Mouse (Mus musculus): ENCODE results near the gene Sh2b3. TPM values are rescaled to one million over a fixed set of nuclear protein-coding genes. Genes with fewer than 3 reads are reported as not detected.

Sh2b3 gene
- polyA plus RNA-seq, 1 experiment from 2014 or later, result 7.9 TPM

DNA sequence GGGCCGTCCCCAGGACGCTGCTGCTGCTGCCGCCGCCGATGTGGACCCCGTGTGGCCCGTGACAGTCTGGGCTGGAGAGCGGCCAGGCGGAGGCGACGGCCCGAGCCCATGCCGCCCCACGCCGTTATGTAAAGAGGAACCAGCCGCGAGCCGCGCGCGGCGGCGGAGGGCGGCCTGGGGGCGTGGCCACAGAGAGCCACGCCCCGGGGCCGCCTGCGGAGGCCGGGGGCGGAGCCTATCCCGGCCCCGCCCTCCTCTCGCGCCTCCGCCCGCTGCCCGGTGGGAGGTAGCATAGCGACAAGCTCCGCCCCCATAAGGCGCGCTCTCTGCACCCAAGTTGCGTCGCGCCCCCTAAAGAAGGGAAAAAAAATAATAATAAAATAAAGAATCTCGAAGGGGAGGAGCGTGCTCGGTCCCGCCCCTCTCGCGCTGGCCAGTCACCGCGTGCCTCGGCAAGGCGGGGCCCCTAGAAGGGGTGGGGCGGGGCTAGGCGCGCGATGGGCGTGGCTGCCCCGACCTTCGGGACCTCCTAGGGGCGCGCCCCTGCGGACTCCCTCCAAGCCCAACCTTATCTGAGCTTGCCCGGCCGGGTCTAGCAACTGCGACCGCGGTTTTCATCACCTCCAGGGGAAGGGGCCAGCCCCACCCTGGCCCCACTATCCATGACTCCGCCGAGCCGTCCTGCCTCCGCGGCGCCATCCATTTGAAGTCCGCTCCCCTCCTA, 592 bp downstream of the Sh2b3 start:
- no peaks in the 10 kb centered on the region for H3K36me3 ChIP-seq (ENCODE audit: control insufficient read depth, insufficient read depth, low read length)
- peaks cover 10% of the 10 kb centered on the region for H3K4me1 ChIP-seq (replicated peaks; ENCODE audit: control insufficient read depth, insufficient read depth)
- peak overlapping the region; percentile 80 for H3K4me2 ChIP-seq (replicated peaks; ENCODE audit: low read depth)
- H3K27ac ChIP-seq (replicated peaks), result peak overlapping the region; percentile 92
- peak overlapping the region; percentile 74 for H3K4me3 ChIP-seq (ENCODE audit: low read depth, low read length)
- under 1% methylated on average over 72 of the region's 77 CpGs for WGBS
- peak overlapping the region; percentile 81 for H3K9ac ChIP-seq (ENCODE audit: low read length)
- H3K27me3 ChIP-seq (ENCODE audit: control insufficient read depth, insufficient read depth, low read length), result no peaks in the 10 kb centered on the region
- DNase-seq (ENCODE audit: low spot score) (peak; percentile 95), ATAC-seq (ENCODE audit: low FRiP score, low TSS enrichment) (peak; percentile 85)
- no peaks in the 10 kb centered on the region for H3K9me3 ChIP-seq (ENCODE audit: control insufficient read depth, low read length)
- TF ChIP-seq CTCF (IDR thresholded peaks at IDR 0.05; ENCODE audit: low read depth) (peak; percentile 30; the same call in 1 of the 2 replicates), EP300 (optimal IDR thresholded peaks at IDR 0.05) (no peak)

DNA sequence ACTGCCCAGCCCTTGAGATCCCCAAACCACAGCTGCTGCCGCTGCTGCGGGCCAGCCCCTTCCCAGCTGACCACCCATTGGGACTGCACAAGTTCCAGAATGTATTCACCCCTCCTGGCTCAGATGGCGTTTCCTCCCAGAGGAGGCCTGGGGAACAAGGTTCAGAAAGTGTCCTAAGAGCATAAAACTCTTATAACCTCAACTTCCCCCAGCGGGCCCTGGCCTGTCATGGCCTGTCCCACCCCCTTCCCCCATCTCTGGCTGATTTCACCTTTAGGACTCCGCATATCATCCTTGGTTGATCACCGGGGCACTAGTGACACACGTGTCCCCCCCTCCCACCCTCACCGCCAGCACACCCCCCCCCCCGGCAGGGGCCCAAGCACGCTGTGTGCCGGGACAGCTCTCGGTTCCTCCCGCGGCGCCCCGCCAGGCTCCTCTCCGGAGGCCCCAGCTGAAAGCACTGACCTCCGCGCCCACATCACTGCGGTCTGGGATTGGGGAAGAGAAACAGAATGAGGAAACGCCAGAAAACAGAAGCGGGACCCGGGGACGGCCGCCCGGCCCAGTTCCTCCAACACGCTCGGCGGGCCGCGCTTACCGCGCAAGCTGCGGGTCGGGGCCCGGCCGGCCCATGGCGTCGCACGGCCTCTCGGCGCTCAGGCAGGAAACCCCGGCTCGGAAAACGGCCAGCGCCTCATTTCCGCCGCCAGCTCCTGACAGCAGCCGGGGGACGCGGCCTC, 1.3 kb downstream of the Sh2b3 start:
- H3K4me2 ChIP-seq (replicated peaks; ENCODE audit: low read depth), result peak overlapping the region; percentile 80
- TF ChIP-seq CTCF (IDR thresholded peaks at IDR 0.05; ENCODE audit: low read depth) (no peak), EP300 (optimal IDR thresholded peaks at IDR 0.05) (no peak)
- H3K9ac ChIP-seq (ENCODE audit: low read length), result peak overlapping the region; percentile 81
- H3K27me3 ChIP-seq (ENCODE audit: control insufficient read depth, insufficient read depth, low read length), result no peaks in the 10 kb centered on the region
- DNase-seq (ENCODE audit: low spot score) (no peak), ATAC-seq (ENCODE audit: low FRiP score, low TSS enrichment) (no peak)
- peaks cover 10% of the 10 kb centered on the region for H3K4me1 ChIP-seq (replicated peaks; ENCODE audit: control insufficient read depth, insufficient read depth)
- under 1% methylated on average over 41 of the region's 51 CpGs for WGBS
- H3K27ac ChIP-seq (replicated peaks), result peak overlapping the region; percentile 91
- peak overlapping the region; percentile 74 for H3K4me3 ChIP-seq (ENCODE audit: low read depth, low read length)
- H3K9me3 ChIP-seq (ENCODE audit: control insufficient read depth, low read length), result no peaks in the 10 kb centered on the region
- no peaks in the 10 kb centered on the region for H3K36me3 ChIP-seq (ENCODE audit: control insufficient read depth, insufficient read depth, low read length)

- WGBS, result 45% methylated on average over 12 of the region's 12 CpGs
- Histone ChIP-seq H3K9ac (ENCODE audit: low read length) (peak overlapping the region; percentile 81), H3K9me3 (ENCODE audit: control insufficient read depth, low read length) (no peaks in the 10 kb centered on the region), H3K4me3 (ENCODE audit: low read depth, low read length) (peak overlapping the region; percentile 74), H3K36me3 (ENCODE audit: control insufficient read depth, insufficient read depth, low read length) (no peaks in the 10 kb centered on the region), H3K4me2 (replicated peaks; ENCODE audit: low read depth) (peak overlapping the region; percentile 80), H3K27ac (replicated peaks) (peak overlapping the region; percentile 91; the same call in 1 of the 2 replicates), H3K4me1 (replicated peaks; ENCODE audit: control insufficient read depth, insufficient read depth) (peaks cover 10% of the 10 kb centered on the region), H3K27me3 (ENCODE audit: control insufficient read depth, insufficient read depth, low read length) (no peaks in the 10 kb centered on the region)
- no peak for DNase-seq (ENCODE audit: low spot score)
- no peak for TF ChIP-seq EP300 (optimal IDR thresholded peaks at IDR 0.05)
- TF ChIP-seq CTCF (IDR thresholded peaks at IDR 0.05; ENCODE audit: low read depth), result no peak
- no peak for ATAC-seq (ENCODE audit: low FRiP score, low TSS enrichment)
These were observed 2.3 kb downstream of the Sh2b3 start for GRCm38 (mm10) chr5:121834991-121835747.

- ATAC-seq (ENCODE audit: low FRiP score, low TSS enrichment), result no peak
- 54% methylated on average over 7 of the region's 7 CpGs for WGBS
- 0 out of 2 replicates have a peak overlapping the region, but pooled peaks have one; percentile 18 for H3K27ac ChIP-seq (replicated peaks)
These were observed 3.2 kb downstream of the Sh2b3 start for GRCm38 (mm10) chr5:121834241-121834606.

GRCm38 (mm10) chr5:121833572-121834240, 3.7 kb downstream of the Sh2b3 start:
- no peaks in the 10 kb centered on the region for H3K27me3 ChIP-seq (ENCODE audit: control insufficient read depth, insufficient read depth, low read length)
- 0 out of 2 replicates have a peak overlapping the region, but pooled peaks have one; percentile 18 for H3K27ac ChIP-seq (replicated peaks)
- TF ChIP-seq EP300 (optimal IDR thresholded peaks at IDR 0.05), result no peak
- TF ChIP-seq CTCF (IDR thresholded peaks at IDR 0.05; ENCODE audit: low read depth), result no peak
- no peak for ATAC-seq (ENCODE audit: low FRiP score, low TSS enrichment)
- H3K4me3 ChIP-seq (ENCODE audit: low read depth, low read length), result peak overlapping the region; percentile 74; the same call in 1 of the 2 replicates
- no peaks in the 10 kb centered on the region for H3K9me3 ChIP-seq (ENCODE audit: control insufficient read depth, low read length)
- H3K4me2 ChIP-seq (replicated peaks; ENCODE audit: low read depth), result peak overlapping the region; percentile 80
- H3K4me1 ChIP-seq (replicated peaks; ENCODE audit: control insufficient read depth, insufficient read depth), result peaks cover 11% of the 10 kb centered on the region
- WGBS, result 39% methylated on average over 10 of the region's 10 CpGs
- DNase-seq (ENCODE audit: low spot score), result peak; percentile 49
- H3K9ac ChIP-seq (ENCODE audit: low read length), result peak overlapping the region; percentile 23; the same call in 1 of the 2 replicates
- no peaks in the 10 kb centered on the region for H3K36me3 ChIP-seq (ENCODE audit: control insufficient read depth, insufficient read depth, low read length)

More at GRCm38 (mm10) chr5:121834241-121834606, 3.2 kb downstream of the Sh2b3 start:
- H3K36me3 ChIP-seq (ENCODE audit: control insufficient read depth, insufficient read depth, low read length), result no peaks in the 10 kb centered on the region
- H3K9ac ChIP-seq (ENCODE audit: low read length), result peak overlapping the region; percentile 23; the same call in 1 of the 2 replicates
- H3K27me3 ChIP-seq (ENCODE audit: control insufficient read depth, insufficient read depth, low read length), result no peaks in the 10 kb centered on the region
- no peak for DNase-seq (ENCODE audit: low spot score)
- H3K4me1 ChIP-seq (replicated peaks; ENCODE audit: control insufficient read depth, insufficient read depth), result peaks cover 10% of the 10 kb centered on the region
- no peak for TF ChIP-seq CTCF (IDR thresholded peaks at IDR 0.05; ENCODE audit: low read depth)
- TF ChIP-seq EP300 (optimal IDR thresholded peaks at IDR 0.05), result no peak
- peak overlapping the region; percentile 74; the same call in 1 of the 2 replicates for H3K4me3 ChIP-seq (ENCODE audit: low read depth, low read length)
- no peaks in the 10 kb centered on the region for H3K9me3 ChIP-seq (ENCODE audit: control insufficient read depth, low read length)
- H3K4me2 ChIP-seq (replicated peaks; ENCODE audit: low read depth), result peak overlapping the region; percentile 80
